Mouse (Mus musculus): ENCODE results near the gene Plekha1.

DNA sequence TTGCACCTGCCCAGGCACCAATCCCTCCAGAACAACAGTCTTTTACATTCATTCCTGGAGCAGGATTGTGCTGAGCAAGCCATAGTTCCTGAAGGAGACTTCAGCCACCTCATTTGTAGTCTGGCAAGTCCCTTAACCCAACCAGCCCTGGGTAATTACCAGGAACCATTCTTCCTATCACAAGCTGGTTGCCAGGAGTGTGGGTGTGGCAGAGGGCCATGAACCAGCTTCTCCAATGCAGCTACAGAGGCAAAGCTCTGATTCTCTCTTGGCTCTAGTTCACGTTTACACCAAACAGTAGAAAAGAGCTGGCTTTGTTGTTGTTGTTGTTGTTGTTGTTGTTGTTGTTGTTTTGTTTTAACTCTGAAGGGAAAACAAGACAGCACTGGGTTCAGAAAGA, 3.1 kb upstream of the Plekha1 start:
- TF ChIP-seq POLR2A (IDR thresholded peaks at IDR 0.05; ENCODE audit: borderline replicate concordance, extremely low read depth, insufficient read depth, insufficient read length, poor library complexity, severe bottlenecking) (no peak), CTCF (IDR thresholded peaks at IDR 0.05; ENCODE audit: borderline replicate concordance, extremely low read depth, insufficient read depth, insufficient read length) (no peak)
